Mouse (Mus musculus): Measurements from ENCODE around the gene Col8a1. TPM values are rescaled to one million over a fixed set of nuclear protein-coding genes. Genes with fewer than 3 reads are reported as not detected.
A peak's percentile ranks its signal among the peaks of the same experiment; 100 is the strongest.

The Col8a1 gene
- polyA plus RNA-seq, 1 experiment from 2014 or later, result 52.2 TPM

- no peak overlapping the region for H3K9ac ChIP-seq
- no peaks in the 10 kb centered on the region for H3K27me3 ChIP-seq
- H3K4me3 ChIP-seq (replicated peaks), result no peak overlapping the region
- no peak overlapping the region for H3K4me2 ChIP-seq (replicated peaks)
- ATAC-seq (ENCODE audit: insufficient number of reproducible peaks, low FRiP score, low TSS enrichment, low read depth), result no peak
- peak overlapping the region; percentile 59; the same call in 1 of the 2 replicates for H3K27ac ChIP-seq (replicated peaks)
- H3K36me3 ChIP-seq, result no peaks in the 10 kb centered on the region
- 54% methylated on average over 2 of the region's 2 CpGs for WGBS
- H3K4me1 ChIP-seq, result 0 out of 2 replicates have a peak, but pooled peaks cover 12% of the 10 kb centered on the region
- no peaks in the 10 kb centered on the region for H3K9me3 ChIP-seq (replicated peaks)
These were observed 7.0 kb downstream of the Col8a1 start for GRCm38 (mm10) chr16:57747357-57748056.

- H3K4me3 ChIP-seq (replicated peaks), result no peak overlapping the region
- H3K4me2 ChIP-seq (replicated peaks), result no peak overlapping the region
- H3K36me3 ChIP-seq, result no peaks in the 10 kb centered on the region
- no peaks in the 10 kb centered on the region for H3K27me3 ChIP-seq
- ATAC-seq (ENCODE audit: insufficient number of reproducible peaks, low FRiP score, low TSS enrichment, low read depth), result no peak
- H3K4me1 ChIP-seq, result 0 out of 2 replicates have a peak, but pooled peaks cover 10% of the 10 kb centered on the region
- no peaks in the 10 kb centered on the region for H3K9me3 ChIP-seq (replicated peaks)
- H3K27ac ChIP-seq (replicated peaks), result no peak overlapping the region
- no peak overlapping the region for H3K9ac ChIP-seq
- 87% methylated on average over 3 of the region's 3 CpGs for WGBS
These were observed 14.4 kb downstream of the Col8a1 start for GRCm38 (mm10) chr16:57740169-57740568.

GRCm38 (mm10) chr16:57734942-57735341 lies 19.6 kb downstream of the Col8a1 start:
- no peaks in the 10 kb centered on the region for H3K27me3 ChIP-seq
- H3K36me3 ChIP-seq, result no peaks in the 10 kb centered on the region
- 91% methylated on average over 2 of the region's 2 CpGs for WGBS
- ATAC-seq (ENCODE audit: insufficient number of reproducible peaks, low FRiP score, low TSS enrichment, low read depth), result no peak
- H3K9ac ChIP-seq, result no peak overlapping the region
- H3K9me3 ChIP-seq (replicated peaks), result no peaks in the 10 kb centered on the region
- H3K4me1 ChIP-seq, result peaks cover 11% of the 10 kb centered on the region; the same call in 1 of the 2 replicates
- H3K4me2 ChIP-seq (replicated peaks), result no peak overlapping the region
- H3K4me3 ChIP-seq (replicated peaks), result no peak overlapping the region
- H3K27ac ChIP-seq (replicated peaks), result no peak overlapping the region

- Histone ChIP-seq H3K9ac (no peak overlapping the region), H3K4me3 (replicated peaks) (no peak overlapping the region), H3K36me3 (no peaks in the 10 kb centered on the region), H3K4me2 (replicated peaks) (no peak overlapping the region), H3K4me1 (peaks cover 11% of the 10 kb centered on the region; the same call in 1 of the 2 replicates), H3K27ac (replicated peaks) (peak overlapping the region; percentile 84), H3K9me3 (replicated peaks) (no peaks in the 10 kb centered on the region), H3K27me3 (no peaks in the 10 kb centered on the region)
- 37% methylated on average over 1 of the region's 1 CpGs for WGBS
- ATAC-seq (ENCODE audit: insufficient number of reproducible peaks, low FRiP score, low TSS enrichment, low read depth), result no peak
These were observed 21.0 kb downstream of the Col8a1 start for GRCm38 (mm10) chr16:57733545-57733944.

- no peak; the same call in 1 of the 2 replicates for ATAC-seq (ENCODE audit: insufficient number of reproducible peaks, low FRiP score, low TSS enrichment, low read depth)
- Histone ChIP-seq H3K4me2 (replicated peaks) (no peak overlapping the region), H3K9ac (no peak overlapping the region), H3K9me3 (replicated peaks) (no peaks in the 10 kb centered on the region), H3K4me3 (replicated peaks) (no peak overlapping the region), H3K27ac (replicated peaks) (peak overlapping the region; percentile 84), H3K4me1 (peaks cover 11% of the 10 kb centered on the region; the same call in 1 of the 2 replicates), H3K27me3 (no peaks in the 10 kb centered on the region), H3K36me3 (no peaks in the 10 kb centered on the region)
- WGBS, result 35% methylated on average over 3 of the region's 3 CpGs
These were observed 21.4 kb downstream of the Col8a1 start for GRCm38 (mm10) chr16:57733139-57733538.

GRCm38 (mm10) chr16:57724978-57725377 lies 29.6 kb downstream of the Col8a1 start:
- Histone ChIP-seq H3K9me3 (replicated peaks) (no peaks in the 10 kb centered on the region), H3K4me1 (no peaks in the 10 kb centered on the region), H3K4me3 (replicated peaks) (no peak overlapping the region), H3K27me3 (no peaks in the 10 kb centered on the region), H3K27ac (replicated peaks) (no peak overlapping the region), H3K36me3 (no peaks in the 10 kb centered on the region), H3K9ac (no peak overlapping the region), H3K4me2 (replicated peaks) (no peak overlapping the region)
- ATAC-seq (ENCODE audit: insufficient number of reproducible peaks, low FRiP score, low TSS enrichment, low read depth), result no peak
- WGBS, result 23% methylated on average over 3 of the region's 3 CpGs

- WGBS, result 77% methylated on average over 2 of the region's 2 CpGs
- H3K4me1 ChIP-seq, result no peaks in the 10 kb centered on the region
- no peaks in the 10 kb centered on the region for H3K36me3 ChIP-seq
- ATAC-seq (ENCODE audit: insufficient number of reproducible peaks, low FRiP score, low TSS enrichment, low read depth), result no peak
- no peaks in the 10 kb centered on the region for H3K27me3 ChIP-seq
- H3K9me3 ChIP-seq (replicated peaks), result no peaks in the 10 kb centered on the region
- H3K27ac ChIP-seq (replicated peaks), result no peak overlapping the region
- H3K9ac ChIP-seq, result no peak overlapping the region
- H3K4me2 ChIP-seq (replicated peaks), result no peak overlapping the region
- no peak overlapping the region for H3K4me3 ChIP-seq (replicated peaks)
These were observed 35.6 kb downstream of the Col8a1 start for GRCm38 (mm10) chr16:57718982-57719381.

- no peak overlapping the region for H3K4me3 ChIP-seq (replicated peaks)
- 76% methylated on average over 5 of the region's 5 CpGs for WGBS
- H3K27ac ChIP-seq (replicated peaks), result no peak overlapping the region
- H3K4me2 ChIP-seq (replicated peaks), result no peak overlapping the region
- H3K9ac ChIP-seq, result no peak overlapping the region
- no peaks in the 10 kb centered on the region for H3K9me3 ChIP-seq (replicated peaks)
- ATAC-seq (ENCODE audit: insufficient number of reproducible peaks, low FRiP score, low TSS enrichment, low read depth), result no peak
- H3K4me1 ChIP-seq, result no peaks in the 10 kb centered on the region
- H3K27me3 ChIP-seq, result no peaks in the 10 kb centered on the region
- H3K36me3 ChIP-seq, result no peaks in the 10 kb centered on the region
These were observed 55.8 kb downstream of the Col8a1 start for GRCm38 (mm10) chr16:57698733-57699132.

- no peaks in the 10 kb centered on the region for H3K9me3 ChIP-seq (replicated peaks)
- H3K4me3 ChIP-seq (replicated peaks), result no peak overlapping the region
- H3K9ac ChIP-seq, result no peak overlapping the region
- H3K36me3 ChIP-seq, result no peaks in the 10 kb centered on the region
- H3K27me3 ChIP-seq, result no peaks in the 10 kb centered on the region
- ATAC-seq (ENCODE audit: insufficient number of reproducible peaks, low FRiP score, low TSS enrichment, low read depth), result no peak
- H3K27ac ChIP-seq (replicated peaks), result no peak overlapping the region
- WGBS, result 66% methylated on average over 1 of the region's 1 CpGs
- no peaks in the 10 kb centered on the region for H3K4me1 ChIP-seq
- H3K4me2 ChIP-seq (replicated peaks), result no peak overlapping the region
These were observed 59.8 kb downstream of the Col8a1 start for GRCm38 (mm10) chr16:57694694-57695093.

- Histone ChIP-seq H3K4me2 (replicated peaks) (no peak overlapping the region), H3K36me3 (no peaks in the 10 kb centered on the region), H3K27ac (replicated peaks) (no peak overlapping the region), H3K9ac (no peak overlapping the region), H3K4me3 (replicated peaks) (no peak overlapping the region), H3K9me3 (replicated peaks) (no peaks in the 10 kb centered on the region), H3K4me1 (no peaks in the 10 kb centered on the region), H3K27me3 (no peaks in the 10 kb centered on the region)
- WGBS, result 66% methylated on average over 2 of the region's 2 CpGs
- ATAC-seq (ENCODE audit: insufficient number of reproducible peaks, low FRiP score, low TSS enrichment, low read depth), result no peak
These were observed 60.5 kb downstream of the Col8a1 start for GRCm38 (mm10) chr16:57693906-57694522.

GRCm38 (mm10) chr16:57685790-57686399 lies 68.6 kb downstream of the Col8a1 start:
- Histone ChIP-seq H3K4me3 (replicated peaks) (no peak overlapping the region), H3K4me1 (no peaks in the 10 kb centered on the region; the same call in 1 of the 2 replicates), H3K9me3 (replicated peaks) (no peaks in the 10 kb centered on the region), H3K27ac (replicated peaks) (no peak overlapping the region), H3K27me3 (no peaks in the 10 kb centered on the region), H3K4me2 (replicated peaks) (no peak overlapping the region), H3K36me3 (no peaks in the 10 kb centered on the region), H3K9ac (no peak overlapping the region)
- no peak for ATAC-seq (ENCODE audit: insufficient number of reproducible peaks, low FRiP score, low TSS enrichment, low read depth)
- WGBS, result 50% methylated on average over 5 of the region's 5 CpGs
